Mouse (Mus musculus): ENCODE measurements at regions not wholly inside any gene's neighbourhood (a gene's known extent, or its start where the extent isn't known, plus 50 kb on each side); places are given as distances from the start of the nearest gene placed in this dataset.
A peak's percentile ranks its signal among the peaks of the same experiment; 100 is the strongest.
"Not testable (repeated sequence)": the region's sequence is repeated elsewhere in the genome, so short reads cannot be mapped to it uniquely, and the experiment has no call there.

- DNase-seq (ENCODE audit: low spot score) = no peak
These were observed 119.5 kb upstream of the Cpsf6 start for GRCm38 (mm10) chr10:117499177-117499863.

GRCm38 (mm10) chr10:117498497-117498896, 118.7 kb upstream of the Cpsf6 start:
- DNase-seq (ENCODE audit: low spot score) = no peak

DNA sequence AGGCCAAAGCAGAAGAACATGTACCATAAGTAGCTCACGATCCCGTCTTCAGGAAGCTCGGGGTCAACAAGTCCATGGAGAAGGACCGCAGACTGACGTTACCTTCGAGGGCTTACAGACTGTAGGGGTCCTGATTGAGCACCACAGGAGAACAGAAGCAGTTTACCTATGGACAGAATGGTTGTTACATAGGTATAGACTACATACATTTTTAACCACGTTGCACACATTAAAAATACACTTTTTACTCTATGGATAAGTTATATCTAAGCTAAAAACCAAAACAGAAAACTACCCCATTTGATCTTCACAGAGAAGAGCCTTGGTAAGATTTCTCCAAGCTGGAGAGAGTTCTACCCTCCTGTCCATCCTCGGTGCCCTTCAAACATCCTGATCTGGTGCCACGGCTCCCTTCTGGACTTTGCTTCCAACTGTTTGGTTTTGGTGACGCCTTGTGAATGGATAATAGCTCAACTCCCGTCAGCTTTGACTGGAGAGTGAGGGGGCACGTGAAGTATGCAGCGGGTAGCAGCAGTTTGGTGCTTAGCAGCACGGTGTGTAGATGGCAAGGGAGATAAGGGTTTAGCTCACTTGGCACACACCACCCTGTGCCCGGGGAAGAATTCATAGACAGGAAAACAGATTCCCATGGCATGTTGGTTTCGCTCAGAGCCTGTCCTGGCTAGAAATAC, 117.9 kb upstream of the Cpsf6 start:
- DNase-seq (ENCODE audit: low spot score) = no peak

DNA sequence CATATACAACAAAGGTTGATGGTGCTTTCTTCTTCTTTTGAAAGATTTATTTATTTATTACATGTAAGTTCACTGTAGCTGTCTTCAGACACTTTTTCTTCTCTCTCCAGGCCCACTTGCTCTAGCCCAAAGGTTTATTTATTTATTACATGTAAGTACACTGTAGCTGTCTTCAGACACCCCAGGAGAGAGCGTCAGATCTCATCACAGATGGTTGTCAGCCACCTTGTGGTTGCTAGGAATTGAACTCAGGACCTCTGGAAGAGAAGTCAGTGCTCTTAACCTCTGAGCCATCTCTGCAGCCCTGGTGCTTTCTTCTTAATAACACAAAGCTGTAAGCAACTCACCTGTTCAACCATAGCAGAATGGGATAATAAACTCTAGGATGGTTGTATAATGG, 117.3 kb upstream of the Cpsf6 start:
- DNase-seq (ENCODE audit: low spot score) = not testable (repeated sequence)

GRCm38 (mm10) chr10:117496064-117497011, 116.5 kb upstream of the Cpsf6 start:
- no peak for DNase-seq (ENCODE audit: low spot score)

DNA sequence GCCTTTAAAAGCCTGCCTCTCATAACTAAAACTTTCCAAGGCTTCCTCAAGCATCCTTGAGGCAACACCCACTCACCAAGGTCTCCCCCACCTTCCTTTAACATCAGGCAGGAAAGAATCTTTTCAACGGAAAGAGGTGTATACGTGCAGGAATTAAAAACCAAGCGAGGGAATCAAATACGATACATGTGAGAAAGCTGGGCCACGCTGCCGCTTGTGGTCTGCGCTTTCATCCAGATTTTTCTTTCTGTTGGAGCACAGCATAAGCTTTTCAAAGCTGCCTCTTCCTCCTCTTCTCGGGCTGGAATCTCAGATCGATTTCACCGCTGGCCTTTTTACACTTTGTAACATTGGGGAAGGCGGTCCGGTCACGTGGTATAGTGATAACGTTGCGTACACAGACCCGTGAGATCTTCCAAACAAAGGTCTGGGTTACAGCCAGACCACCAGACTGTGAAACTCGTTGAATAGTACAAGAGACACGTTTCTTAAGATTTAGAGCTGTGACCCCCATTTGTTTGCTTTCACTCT, 114.4 kb upstream of the Cpsf6 start:
- no peak for DNase-seq (ENCODE audit: low spot score)

DNA sequence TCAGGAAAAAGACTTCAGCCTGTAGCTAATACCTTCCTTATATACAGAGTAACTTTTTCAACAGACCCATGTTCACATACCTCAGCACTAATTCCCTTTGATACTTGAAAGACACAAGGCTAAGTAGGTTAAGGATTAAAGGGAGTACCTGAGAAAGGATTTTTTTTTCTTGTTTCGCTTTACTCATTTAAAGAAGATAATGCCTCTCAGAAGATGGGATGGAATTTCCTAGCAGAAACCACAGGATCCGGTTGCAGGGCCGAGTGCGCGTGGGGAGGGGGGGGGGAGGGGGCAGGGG, 114.0 kb upstream of the Cpsf6 start:
- DNase-seq (ENCODE audit: low spot score) = no peak

DNA sequence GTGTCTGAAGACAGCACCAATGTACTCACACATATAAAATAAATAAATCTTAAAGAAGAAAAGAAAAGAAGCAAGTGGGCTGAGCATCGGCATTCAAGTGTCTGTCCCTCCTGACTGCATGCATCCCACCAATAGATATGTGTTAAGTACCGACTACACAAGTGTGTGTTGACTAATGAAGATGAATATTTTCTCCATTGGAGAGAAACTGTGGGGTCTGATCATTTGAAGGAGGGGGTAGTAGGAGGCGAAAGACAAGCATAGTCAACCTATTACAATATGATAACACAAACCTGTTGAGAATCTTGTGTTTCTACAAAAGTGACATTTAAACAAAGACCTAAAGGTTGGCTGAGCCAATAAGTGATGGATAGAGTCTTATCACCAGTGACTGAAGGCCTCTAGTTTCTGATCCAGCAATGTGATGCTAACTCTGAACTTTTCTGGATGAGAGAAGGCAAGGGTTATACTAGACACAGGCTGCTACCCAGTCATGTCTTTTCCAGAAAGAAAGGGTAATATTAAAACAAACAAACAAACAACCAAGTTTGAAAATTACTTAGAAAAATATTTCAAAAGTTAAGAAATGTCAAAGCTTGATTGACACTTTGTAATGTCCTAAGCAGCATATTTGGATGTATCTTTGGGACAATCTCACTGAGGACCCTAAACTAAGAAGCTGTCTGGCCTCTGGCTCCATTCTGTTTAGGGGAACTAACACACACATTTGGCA, 113.4 kb upstream of the Cpsf6 start:
- DNase-seq (ENCODE audit: low spot score) = no peak

DNA sequence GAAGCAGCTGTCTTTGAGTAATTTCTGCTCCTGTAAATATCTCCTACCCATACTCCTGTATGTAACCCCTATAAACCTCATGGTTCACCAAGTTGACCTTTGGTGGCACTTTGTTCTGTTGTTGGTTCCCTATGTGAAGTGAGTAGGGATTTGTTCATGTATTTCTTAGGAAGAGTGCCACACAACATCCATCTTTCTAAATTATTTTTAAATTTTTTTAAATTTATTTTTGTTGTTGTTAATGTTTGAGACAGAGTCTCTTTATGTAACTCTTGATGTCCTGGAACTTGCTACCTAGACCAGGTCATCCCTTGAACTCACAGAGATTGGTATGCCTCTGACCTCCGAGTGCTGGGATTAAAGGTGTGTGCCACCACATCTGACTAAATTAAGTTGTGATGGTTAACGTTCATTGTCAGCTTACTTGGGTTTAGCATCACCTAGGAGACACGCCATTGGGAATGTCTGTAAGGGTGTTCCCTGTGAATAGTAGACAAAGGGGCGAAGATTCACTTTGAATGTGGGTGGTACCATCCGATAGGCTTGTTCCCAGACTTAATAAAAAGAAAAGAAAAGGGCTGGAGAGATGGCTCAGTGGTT, 112.7 kb upstream of the Cpsf6 start:
- DNase-seq (ENCODE audit: low spot score) = no peak

GRCm38 (mm10) chr10:117491711-117492110, 111.9 kb upstream of the Cpsf6 start:
- no peak for DNase-seq (ENCODE audit: low spot score)

GRCm38 (mm10) chr10:117490851-117491595, 111.2 kb upstream of the Cpsf6 start:
- no peak for DNase-seq (ENCODE audit: low spot score)

DNA sequence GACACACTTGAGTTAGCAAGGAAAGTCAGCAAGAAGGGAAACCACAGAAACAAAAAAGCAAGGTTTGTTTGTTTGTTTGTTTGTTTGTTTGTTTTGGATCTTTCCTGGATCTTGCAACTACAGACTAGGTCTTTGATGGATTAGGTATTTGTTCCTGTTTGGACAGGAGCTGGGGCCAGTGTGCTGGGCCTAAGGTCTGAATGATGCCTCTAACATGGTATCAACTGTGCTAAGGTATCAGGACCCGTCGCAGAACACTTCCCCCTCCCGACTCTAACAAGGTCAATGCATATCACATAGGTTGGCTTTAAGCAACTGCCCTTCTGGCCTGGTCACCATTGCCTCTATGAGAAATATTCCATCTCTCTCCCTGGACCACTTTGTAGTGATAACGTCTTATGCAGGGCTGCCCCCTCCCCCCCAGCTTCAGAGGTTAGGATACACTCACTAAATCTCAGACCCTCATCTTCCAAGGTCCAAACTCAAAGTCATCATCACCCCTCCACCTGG, 103.3 kb upstream of the Cpsf6 start:
- no peak for DNase-seq (ENCODE audit: low spot score)

DNA sequence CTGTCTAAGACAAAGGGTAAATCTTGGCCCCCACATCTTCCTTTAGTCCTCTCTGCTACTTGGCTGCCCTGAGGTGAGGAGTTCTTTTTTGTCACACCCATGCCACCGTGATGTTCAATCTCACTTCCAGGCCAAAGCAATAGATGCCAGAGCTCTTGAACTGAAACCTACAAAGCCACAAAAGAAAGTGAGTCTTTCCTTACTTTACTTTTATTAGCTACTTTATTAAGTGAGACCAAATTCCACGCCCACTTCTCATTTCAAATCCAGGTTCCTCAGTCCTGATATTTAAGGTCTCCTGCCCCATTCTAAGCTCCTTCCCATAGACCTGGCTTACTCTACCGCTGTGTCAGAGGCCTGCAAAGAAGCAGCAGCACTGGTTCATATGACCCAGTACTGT, 102.5 kb upstream of the Cpsf6 start:
- no peak for DNase-seq (ENCODE audit: low spot score)

- no peak for DNase-seq (ENCODE audit: low spot score)
These were observed 101.7 kb upstream of the Cpsf6 start for GRCm38 (mm10) chr10:117481341-117481990.

GRCm38 (mm10) chr10:117480456-117480850, 100.6 kb upstream of the Cpsf6 start:
- no peak for DNase-seq (ENCODE audit: low spot score)

DNA sequence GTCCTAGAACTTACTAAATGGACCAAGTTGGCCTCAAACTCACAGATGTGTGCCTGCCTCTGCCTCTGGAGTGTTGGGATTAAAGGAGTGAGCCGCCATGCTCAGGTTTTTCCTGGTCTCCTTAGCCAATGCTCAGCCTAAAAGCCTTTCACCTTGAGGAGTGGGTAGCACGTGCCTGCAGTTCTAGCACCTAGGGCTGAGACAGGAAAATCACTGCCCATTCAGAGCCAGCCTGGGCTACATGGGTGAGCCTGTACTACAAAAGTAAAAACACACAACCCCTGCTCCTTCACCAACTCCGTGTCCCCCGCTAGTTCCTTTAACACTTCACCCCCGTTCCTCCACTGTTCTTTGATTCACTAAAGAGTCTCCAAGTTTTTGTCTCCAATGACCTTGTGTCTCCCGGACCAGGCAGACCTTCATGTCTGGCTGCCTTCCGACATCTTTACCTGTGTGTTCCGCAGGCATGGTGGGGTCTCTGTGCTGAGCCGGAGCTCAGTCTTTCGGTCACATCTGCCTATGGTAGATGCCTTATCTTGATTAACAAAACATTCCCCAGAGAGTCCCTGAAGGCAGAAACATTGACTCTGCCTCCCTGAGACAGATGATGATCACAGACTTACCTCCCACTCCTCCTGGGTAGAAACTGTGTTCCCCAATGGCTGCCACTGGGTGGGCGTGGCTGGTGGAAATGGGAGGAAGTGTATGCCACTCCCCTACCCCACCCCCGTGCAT, 100.1 kb upstream of the Cpsf6 start:
- no peak for DNase-seq (ENCODE audit: low spot score)

- no peak for DNase-seq (ENCODE audit: low spot score)
These were observed 99.1 kb upstream of the Cpsf6 start for GRCm38 (mm10) chr10:117478931-117479280.

DNA sequence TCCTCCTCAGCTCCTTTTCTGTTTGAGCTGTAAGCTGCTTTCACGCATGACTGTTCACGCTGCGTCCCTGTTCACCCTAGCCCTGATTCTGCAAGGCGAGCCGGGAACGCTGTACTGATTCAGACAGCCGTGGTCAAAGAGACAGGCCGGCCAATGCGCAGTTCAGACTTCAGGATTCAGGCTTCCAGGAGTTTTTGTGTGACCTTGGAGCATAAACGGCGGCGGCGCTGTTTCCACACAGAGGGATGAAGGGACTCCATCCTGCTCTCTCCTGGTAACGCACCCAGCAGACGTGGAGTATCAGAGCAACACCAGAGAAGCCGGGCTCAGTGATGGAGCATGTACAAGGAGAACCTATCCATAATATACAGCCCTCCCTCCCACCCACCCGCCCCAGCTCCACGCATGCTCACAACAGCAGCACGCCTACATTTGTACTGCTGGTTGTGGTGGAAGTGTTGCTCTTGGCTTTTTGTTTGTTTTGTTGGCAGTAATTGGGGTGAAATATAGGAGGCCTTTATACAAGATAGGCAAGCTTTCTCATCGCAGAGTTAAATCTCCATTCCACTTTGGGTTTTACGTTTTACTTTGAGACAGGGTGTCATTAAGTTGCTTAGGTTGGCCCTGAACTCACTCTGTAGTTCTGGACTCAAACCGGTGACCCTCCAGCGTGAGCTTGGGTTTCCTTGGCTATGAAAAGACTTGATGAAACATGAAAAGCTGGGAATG, 98.6 kb upstream of the Cpsf6 start:
- peak; percentile 12 for DNase-seq (ENCODE audit: low spot score)
